Mouse (Mus musculus) CD4-positive helper T cell, adult 2 months (primary cell): ENCODE measurements around the gene B3galt4.

Experiments
- DNase-seq: peaks from one replicate; pipeline ENCODE4 v3.0.0-alpha.2; 2012; ENCODE audit warnings: low read depth, missing footprints, low spot score

Gene B3galt4

DNA sequence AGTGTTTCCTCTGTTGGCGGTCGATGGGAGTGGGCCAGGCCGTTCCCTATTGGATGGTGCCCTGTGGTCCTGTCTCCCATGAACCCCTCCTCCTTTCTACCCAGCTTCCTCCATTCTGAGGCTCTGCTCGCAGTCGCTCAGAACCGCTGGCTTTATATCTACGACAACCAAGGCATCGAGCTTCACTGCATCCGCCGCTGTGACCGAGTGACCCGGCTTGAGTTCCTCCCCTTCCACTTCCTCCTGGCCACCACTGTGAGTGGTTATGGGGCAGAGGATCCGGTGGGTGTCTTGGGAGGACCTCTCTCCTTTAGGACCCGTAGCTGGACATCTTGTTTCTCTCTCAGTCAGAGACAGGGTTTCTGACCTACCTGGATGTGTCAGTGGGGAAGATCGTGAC lies 7.8 kb downstream of the B3galt4 start:
- DNase-seq, result no peak

DNA sequence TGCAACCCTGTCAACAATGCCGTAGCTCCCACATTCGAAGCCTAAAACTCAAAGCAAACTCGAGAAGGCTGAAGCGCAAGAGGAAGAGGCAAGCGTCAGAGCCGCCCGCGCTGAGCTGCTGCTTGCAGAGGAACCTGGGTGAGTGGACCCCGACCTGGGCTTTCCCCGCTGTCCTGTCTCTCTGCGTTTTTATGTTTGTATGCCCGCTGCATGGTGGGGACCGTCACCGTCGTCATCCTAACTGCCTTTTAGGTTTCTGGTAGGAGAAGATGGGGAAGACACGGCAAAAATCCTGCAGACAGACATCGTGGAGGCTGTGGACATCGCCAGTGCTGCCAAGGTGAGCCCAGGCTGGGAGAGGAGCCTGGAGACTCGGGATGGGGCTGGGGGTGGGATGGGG lies 9.9 kb downstream of the B3galt4 start:
- DNase-seq, result no peak

DNA sequence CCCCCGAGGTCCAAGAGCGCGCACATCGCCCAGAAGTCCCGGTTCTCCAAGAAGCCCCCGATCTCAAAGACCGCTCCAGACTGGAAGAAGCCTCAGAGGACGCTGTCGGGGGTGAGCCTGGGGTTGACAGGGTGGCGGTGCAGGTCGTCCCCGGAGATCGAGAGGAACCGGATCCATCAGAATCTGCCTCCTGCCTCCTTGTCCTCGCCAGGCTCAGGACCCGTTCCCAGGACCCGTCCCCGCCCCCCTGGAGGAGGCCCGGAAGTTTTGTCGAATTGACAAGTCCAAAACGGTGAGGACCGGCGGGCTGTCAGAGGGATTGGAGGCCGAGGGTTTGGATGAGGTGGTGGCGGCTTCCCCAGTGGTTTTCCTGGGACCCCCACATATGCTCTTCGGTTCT lies 10.3 kb downstream of the B3galt4 start:
- DNase-seq, result no peak

DNA sequence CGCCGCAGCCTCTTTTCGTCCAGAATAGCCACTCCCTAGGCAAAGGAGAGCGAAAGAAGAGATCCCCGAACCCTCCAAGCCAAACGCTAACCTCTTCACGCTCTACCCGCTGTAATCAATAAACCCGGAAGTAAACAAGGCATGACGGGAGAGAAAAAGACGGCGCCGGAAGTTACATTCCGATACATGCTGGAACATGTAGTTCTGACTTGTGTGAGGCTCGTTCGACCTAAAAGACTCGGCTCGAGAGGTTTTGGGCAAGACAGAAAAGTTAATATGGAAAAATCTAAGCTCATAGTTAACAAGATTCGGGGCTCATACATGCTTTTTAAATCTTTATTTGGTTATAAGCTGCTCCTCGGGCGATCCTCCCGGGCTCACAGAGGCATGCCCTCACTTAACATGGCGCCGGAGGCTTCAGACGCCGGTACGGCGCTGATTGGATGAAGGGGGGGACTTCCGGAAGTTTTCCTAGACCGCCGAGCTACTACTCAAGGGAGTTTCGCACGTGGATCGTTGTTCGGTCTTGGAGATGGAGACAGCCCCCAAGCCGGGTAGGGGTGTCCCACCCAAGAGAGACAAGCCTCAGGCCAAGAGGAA lies 11.0 kb downstream of the B3galt4 start, which contains the start of the genes Pfdn6 and Wdr46:
Gene Pfdn6, minus strand, starts transcription at position 138 of the 600 bp plus-strand sequence.
Gene Wdr46, plus strand, starts transcription at position 455 of the 600 bp plus-strand sequence.
- DNase-seq, result peak; percentile 93

DNA sequence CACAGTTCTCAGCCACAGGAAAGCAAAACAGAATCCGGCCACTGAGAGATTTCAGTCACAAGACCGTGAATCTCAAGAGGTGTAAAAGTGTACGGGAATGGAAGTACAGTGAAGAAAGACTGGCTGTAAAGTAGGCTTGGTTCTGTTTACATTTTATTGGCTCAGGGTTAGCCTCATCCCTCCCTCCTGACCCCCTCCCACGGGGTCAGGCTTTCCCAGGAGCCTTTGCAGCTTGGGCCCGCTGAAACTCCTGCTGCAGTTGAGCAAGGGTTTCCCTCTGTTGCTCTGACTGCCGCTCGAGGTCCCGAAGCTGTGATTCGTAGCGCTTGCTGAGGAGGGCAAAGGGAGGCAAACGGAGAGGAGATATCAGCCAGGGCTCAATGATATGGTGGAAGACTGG lies 12.5 kb downstream of the B3galt4 start:
- DNase-seq, result no peak

- DNase-seq, result no peak
These were observed 14.3 kb downstream of the B3galt4 start for GRCm38 (mm10) chr17:33936993-33937392.

- DNase-seq, result no peak
These were observed 15.7 kb downstream of the B3galt4 start for GRCm38 (mm10) chr17:33935422-33936055.

- DNase-seq, result no peak
These were observed 18.3 kb downstream of the B3galt4 start for GRCm38 (mm10) chr17:33932970-33933369.

GRCm38 (mm10) chr17:33932448-33932847 lies 18.8 kb downstream of the B3galt4 start:
- DNase-seq, result no peak

DNA sequence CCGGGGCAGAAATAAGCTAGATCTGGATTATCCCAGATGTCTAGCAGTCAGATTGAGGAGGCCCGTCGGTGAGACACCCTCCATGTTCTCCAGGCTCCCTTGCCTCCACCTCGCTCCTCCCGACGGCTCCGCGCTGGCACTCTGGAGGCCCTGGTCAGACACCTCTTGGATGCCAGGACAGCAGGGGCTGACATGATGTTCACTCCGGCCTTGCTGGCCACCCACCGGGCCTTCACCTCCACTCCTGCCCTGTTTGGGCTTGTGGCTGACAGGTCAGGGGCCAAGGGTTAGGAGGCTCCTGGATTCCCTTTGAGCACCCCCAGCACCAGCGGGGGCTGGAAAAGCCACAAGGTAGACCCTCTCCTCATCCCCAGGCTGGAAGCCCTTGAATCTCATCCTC lies 19.3 kb downstream of the B3galt4 start:
- DNase-seq, result no peak

GRCm38 (mm10) chr17:33931159-33931866 lies 20.0 kb downstream of the B3galt4 start:
- peak; percentile 70 for DNase-seq

GRCm38 (mm10) chr17:33930280-33931158 lies 20.8 kb downstream of the B3galt4 start:
- peak; percentile 83 for DNase-seq

DNA sequence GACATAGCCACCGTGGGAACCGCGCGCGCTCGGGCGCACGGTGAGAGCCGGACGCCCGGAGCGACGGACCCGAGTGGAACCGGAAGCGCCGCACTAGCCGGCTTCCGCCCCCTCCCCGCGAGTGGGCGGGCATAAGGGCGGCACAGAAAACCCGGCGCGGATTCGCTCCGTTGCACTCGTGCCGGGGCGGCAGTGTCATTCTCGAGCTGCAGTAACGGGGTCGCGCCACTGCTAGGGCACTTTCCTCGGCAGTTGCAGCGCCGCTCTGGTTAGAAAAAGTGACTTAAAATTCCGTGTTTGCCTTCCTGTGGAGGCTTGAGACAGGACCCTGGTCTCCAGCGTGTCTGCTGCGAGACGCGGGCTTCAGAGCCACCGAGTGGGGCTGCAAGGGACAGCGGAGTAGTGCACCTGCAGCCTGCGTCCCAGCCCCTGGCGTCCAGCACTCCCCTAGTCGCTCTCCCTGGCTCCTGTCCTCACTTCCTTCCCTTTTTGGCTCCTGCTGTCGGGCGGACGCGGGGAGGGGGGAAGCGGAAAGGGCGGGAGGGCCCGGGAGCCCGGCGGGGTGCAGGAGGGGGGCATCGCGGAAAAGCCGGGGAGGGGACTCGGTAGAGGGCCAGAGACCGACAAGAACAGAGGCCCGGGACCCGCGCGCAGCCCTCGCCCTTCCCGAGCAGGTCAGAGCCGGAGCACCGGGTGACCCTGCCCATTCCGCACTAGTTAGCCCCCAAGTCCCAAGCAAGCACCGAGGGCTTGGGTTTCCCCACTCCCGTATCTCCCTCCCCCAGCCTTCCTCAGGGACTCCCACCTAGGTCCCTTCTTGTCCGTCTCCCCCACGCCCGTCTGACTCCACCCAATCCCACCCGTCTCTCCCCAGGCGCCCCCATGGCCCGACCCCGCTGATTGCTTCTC lies 21.7 kb downstream of the B3galt4 start, which contains the start of gene Rgl2:
Gene Rgl2, plus strand, starts transcription at position 173 of the 909 bp plus-strand sequence.
- DNase-seq, result peak; percentile 94

- DNase-seq, result no peak
These were observed 22.9 kb downstream of the B3galt4 start for GRCm38 (mm10) chr17:33928251-33928947.

GRCm38 (mm10) chr17:33926207-33926932 lies 24.9 kb downstream of the B3galt4 start:
- no peak for DNase-seq

- no peak for DNase-seq
These were observed 25.7 kb downstream of the B3galt4 start for GRCm38 (mm10) chr17:33925406-33926116.

DNA sequence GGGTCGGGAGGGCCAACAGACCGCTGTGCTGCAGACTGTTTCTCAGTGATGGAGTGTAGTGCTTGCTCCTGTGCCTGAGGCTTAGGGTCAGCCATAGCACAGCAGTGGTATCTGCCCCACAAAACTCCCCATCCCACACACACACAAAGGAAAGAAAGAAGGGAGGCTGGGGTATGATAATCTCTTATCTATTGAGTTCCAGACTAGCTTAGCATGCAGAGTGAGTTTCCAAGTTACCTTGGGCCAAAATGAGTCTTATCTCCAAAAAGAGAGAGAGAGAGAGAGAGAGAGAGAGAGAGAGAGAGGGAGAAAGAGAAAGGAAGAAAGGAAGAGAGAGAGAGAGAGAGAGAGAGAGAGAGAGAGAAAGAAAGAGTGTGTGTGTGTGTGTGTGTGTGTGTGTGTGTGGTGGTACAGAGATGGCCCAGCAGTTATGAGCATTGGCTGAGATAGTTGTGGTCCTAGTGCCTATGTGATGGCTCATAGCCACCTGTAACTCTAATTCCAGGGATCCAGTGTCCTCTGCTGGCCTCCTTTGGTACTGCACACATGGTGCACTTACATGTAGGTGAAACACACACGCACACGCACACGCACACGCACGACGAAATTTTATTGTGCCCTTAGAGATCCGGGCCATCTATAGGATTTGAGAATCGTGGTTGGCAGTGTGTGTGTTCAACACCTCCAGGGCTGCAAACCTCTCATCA lies 26.6 kb downstream of the B3galt4 start:
- DNase-seq, result peak; percentile 77

- DNase-seq, result no peak
These were observed 29.9 kb downstream of the B3galt4 start for GRCm38 (mm10) chr17:33921361-33921760.
